Mouse (Mus musculus) myocyte (in vitro differentiated cells): ENCODE results near the gene Tma7. TPM values are rescaled to one million over a fixed set of nuclear protein-coding genes. Genes with fewer than 3 reads are reported as not detected.

Experiments used
- H3K27me3 ChIP-seq: one replicate; pipeline ENCODE4 v1.6.1; 2011; ENCODE audit not compliant: control insufficient read depth, insufficient read depth, insufficient read length
- H3K36me3 ChIP-seq: one replicate; pipeline ENCODE4 v1.6.1; 2011; ENCODE audit not compliant: control insufficient read depth, insufficient read depth
- H3K4me2 ChIP-seq: one replicate; pipeline ENCODE4 v1.6.1; 2011; ENCODE audit warnings: low read depth, control low read depth
- H3K4me3 ChIP-seq: one replicate; pipeline ENCODE4 v1.5.1; 2011; ENCODE audit warnings: mild to moderate bottlenecking, control low read depth, moderate library complexity
- H3K79me2 ChIP-seq: one replicate; pipeline ENCODE4 v1.6.1; 2011; ENCODE audit not compliant: control insufficient read depth, insufficient read depth
- H3ac ChIP-seq: one replicate; pipeline ENCODE4 v1.6.1; 2011; ENCODE audit not compliant: control insufficient read depth, insufficient read length
- CEBPB ChIP-seq: IDR thresholded peaks from 2 replicates; pipeline ENCODE4 v1.6.1; 2011; ENCODE audit warnings: mild to moderate bottlenecking, moderate library complexity; ENCODE audit not compliant: poor library complexity, insufficient read depth, severe bottlenecking
- E2F4 ChIP-seq: IDR thresholded peaks from one replicate; pipeline ENCODE4 v1.6.1; 2011; ENCODE audit warnings: mild to moderate bottlenecking, control low read depth, moderate library complexity; ENCODE audit not compliant: insufficient read depth
- MAX ChIP-seq: IDR thresholded peaks from one replicate; pipeline ENCODE4 v1.6.1; 2011; ENCODE audit warnings: low read depth, mild to moderate bottlenecking, control low read depth
- MYOD1 ChIP-seq, 3 experiments: IDR thresholded peaks; one replicate each; pipeline ENCODE4 v1.6.1; 2011; ENCODE audit warnings: control low read depth in 2 of 3, low read depth in 2 of 3, mild to moderate bottlenecking in 2 of 3, moderate library complexity in 1 of 3; ENCODE audit not compliant: insufficient read length in 2 of 3, control insufficient read depth in 1 of 3
- MYOG ChIP-seq, 3 experiments: IDR thresholded peaks; one replicate each; pipeline ENCODE4 v1.6.1; 2011; ENCODE audit warnings: control low read depth in 2 of 3, low read depth in 2 of 3, mild to moderate bottlenecking in 2 of 3; ENCODE audit not compliant: insufficient read length in 2 of 3, control insufficient read depth in 1 of 3, insufficient read depth in 1 of 3
- POLR2A ChIP-seq: IDR thresholded peaks from one replicate; pipeline ENCODE4 v1.6.1; 2011; ENCODE audit warnings: low read depth, mild to moderate bottlenecking, control low read depth, moderate library complexity; ENCODE audit not compliant: insufficient read length
- POLR2AphosphoS2 ChIP-seq: IDR thresholded peaks from one replicate; pipeline ENCODE4 v1.6.1; 2011; ENCODE audit warnings: low read depth, control low read depth; ENCODE audit not compliant: insufficient read length
- REST ChIP-seq: IDR thresholded peaks from one replicate; pipeline ENCODE4 v1.6.1; 2011; ENCODE audit warnings: mild to moderate bottlenecking, control low read depth, moderate library complexity; ENCODE audit not compliant: insufficient read depth, insufficient read length
- SRF ChIP-seq: IDR thresholded peaks from one replicate; pipeline ENCODE4 v1.6.1; 2011; ENCODE audit warnings: low read depth; ENCODE audit not compliant: control insufficient read depth, insufficient read length
- TCF12 ChIP-seq: IDR thresholded peaks from one replicate; pipeline ENCODE4 v1.6.1; 2011; ENCODE audit warnings: mild to moderate bottlenecking, control low read depth; ENCODE audit not compliant: poor library complexity, insufficient read depth, severe bottlenecking
- TCF3 ChIP-seq: IDR thresholded peaks from one replicate; pipeline ENCODE4 v1.6.1; 2011; ENCODE audit warnings: low read depth, control low read depth; ENCODE audit not compliant: insufficient read length
- USF1 ChIP-seq: IDR thresholded peaks from one replicate; pipeline ENCODE4 v1.6.1; 2011; ENCODE audit warnings: low read depth, mild to moderate bottlenecking, control low read depth, moderate library complexity
- polyA plus RNA-seq: library from polyadenylated mRNA; unstranded; fragments of >200 nt; fragmentation: generic; extraction: Trizol; gene quantifications from one replicate; pipeline ENCODE4 v1.2.1, GENCODE M21; 2012; ENCODE audit warnings: missing spikeins

Gene Tma7
- polyA plus RNA-seq, 1 experiment, result 271 TPM

DNA sequence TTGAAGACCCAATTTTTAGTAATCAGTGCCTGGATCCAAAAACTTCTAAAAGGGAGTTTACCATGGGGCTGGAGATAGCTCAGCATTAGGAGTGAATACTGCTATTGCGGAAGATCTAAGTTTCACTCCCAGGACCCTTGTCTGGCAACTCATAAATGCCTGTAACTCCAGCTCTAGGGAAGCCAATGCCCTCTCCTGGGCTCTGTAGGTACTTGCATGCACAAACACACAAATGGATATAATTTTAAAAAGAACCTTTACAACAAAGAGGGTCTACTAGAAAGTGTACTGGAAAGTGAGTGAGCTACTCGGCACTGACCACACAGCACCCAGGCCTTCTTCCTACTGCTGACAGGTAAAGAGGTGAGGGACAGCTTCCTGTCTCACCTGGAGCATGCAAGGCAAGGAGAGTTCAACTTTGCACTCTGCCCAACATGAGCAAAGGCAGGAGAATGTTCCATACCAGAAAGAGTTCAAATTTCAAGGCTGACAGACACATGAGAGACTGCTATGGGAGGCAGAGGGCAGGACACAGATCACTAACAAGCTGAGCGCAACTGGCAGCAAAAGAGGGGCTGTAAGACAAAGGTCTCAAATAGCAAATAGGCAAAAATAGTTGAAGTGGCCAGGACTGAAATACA lies 14.2 kb downstream of the Tma7 start:
- Histone ChIP-seq H3K79me2 (peaks cover 14% of the 10 kb centered on the region), H3K27me3 (no peaks in the 10 kb centered on the region), H3ac (no peak overlapping the region), H3K36me3 (peaks cover 23% of the 10 kb centered on the region), H3K4me3 (no peak overlapping the region), H3K4me2 (no peak overlapping the region)
- TF ChIP-seq SRF (no peak), CEBPB (no peak)

DNA sequence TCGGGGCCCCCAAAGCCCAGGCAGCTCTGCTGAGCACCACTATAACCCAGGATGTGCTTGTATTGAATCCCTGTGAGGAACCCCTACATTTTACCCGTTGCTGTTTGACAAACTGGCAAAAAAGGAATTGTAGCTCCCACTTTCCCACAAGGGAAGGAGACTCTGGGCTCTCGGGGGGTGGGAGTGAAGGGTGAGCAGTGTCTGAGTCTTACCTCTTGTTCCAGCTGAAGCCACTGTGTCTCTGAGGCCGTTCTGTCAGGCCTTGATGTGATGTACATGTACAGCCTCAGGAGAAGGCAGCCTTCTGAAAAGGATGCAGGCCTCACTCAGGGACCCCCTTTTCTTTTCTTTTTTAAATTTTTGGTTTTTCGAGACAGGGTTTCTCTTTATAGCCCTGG lies 21.5 kb downstream of the Tma7 start:
- no peaks in the 10 kb centered on the region for H3K79me2 ChIP-seq

GRCm38 (mm10) chr9:109060184-109060897 lies 22.0 kb downstream of the Tma7 start:
- Histone ChIP-seq H3K36me3 (peaks cover 8% of the 10 kb centered on the region), H3ac (peak overlapping the region; percentile 20), H3K27me3 (no peaks in the 10 kb centered on the region), H3K4me2 (peak overlapping the region; percentile 82), H3K79me2 (no peaks in the 10 kb centered on the region), H3K4me3 (peak overlapping the region; percentile 14)
- TF ChIP-seq MYOG (IDR thresholded peaks at IDR 0.05; ENCODE audit: control insufficient read depth in 1 of 3, insufficient read depth in 1 of 3, insufficient read length in 2 of 3, low read depth in 2 of 3), result no peak
- TF ChIP-seq TCF3, result no peak
- peak; percentile 91 for TF ChIP-seq POLR2AphosphoS2

More for the DNA sequence above, 21.5 kb downstream of the Tma7 start:
- H3K4me2 ChIP-seq, result no peak overlapping the region
- peaks cover 12% of the 10 kb centered on the region for H3K36me3 ChIP-seq
- no peak overlapping the region for H3K4me3 ChIP-seq
- TF ChIP-seq CEBPB (no peak), E2F4 (no peak), TCF12 (no peak), TCF3 (no peak), MYOG (IDR thresholded peaks at IDR 0.05; ENCODE audit: control insufficient read depth in 1 of 3, insufficient read depth in 1 of 3, insufficient read length in 2 of 3, low read depth in 2 of 3) (no peak), POLR2AphosphoS2 (peak; percentile 35), REST (no peak)
- no peaks in the 10 kb centered on the region for H3K27me3 ChIP-seq
- no peak overlapping the region for H3ac ChIP-seq

DNA sequence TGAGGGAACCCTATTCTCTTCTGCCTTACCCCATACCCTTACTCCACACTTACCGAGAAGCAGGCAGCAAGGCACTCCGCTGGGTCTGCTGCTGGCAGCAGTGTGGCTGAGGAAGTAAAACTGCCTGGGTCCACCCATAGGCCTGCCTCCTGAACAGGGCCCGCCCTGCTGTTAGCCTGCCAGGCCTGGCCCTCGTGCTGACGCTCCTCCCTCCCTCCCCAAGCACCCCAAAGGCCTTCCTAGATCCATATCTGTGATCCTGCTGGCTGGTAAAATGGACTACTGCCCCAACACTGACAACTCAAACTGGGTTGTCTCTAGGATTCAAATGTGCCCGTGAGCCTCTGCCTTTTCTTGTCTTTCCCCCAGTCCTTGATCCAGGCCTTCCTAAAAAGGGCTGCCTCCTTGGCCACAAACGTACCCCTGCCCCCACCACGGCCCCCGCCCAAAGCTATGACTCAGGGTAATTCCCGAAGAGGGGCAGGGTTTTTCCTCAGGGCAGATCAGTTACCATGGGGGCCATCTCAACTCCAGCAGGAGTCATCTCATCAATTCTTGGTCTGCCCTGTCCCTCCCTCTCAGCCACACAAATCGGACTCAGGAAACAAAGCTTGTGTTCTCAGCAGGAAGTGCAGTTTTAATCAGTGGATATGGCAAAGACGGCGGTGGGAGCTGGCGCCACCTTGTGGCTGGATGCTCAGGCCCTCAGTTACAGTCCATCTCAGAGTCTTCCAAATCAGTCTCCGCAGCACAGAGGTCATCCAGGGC lies 23.1 kb downstream of the Tma7 start, which contains the start of gene Trex1:
TSS of gene Trex1 (minus strand) at position 599 of the 768 bp plus-strand sequence.
- peaks cover 8% of the 10 kb centered on the region for H3K36me3 ChIP-seq
- TF ChIP-seq E2F4, result no peak
- no peak for TF ChIP-seq USF1
- peak in 1 of 3 experiments; percentile 15 for TF ChIP-seq MYOD1 (IDR thresholded peaks at IDR 0.05; ENCODE audit: control insufficient read depth in 1 of 3, insufficient read length in 2 of 3, low read depth in 2 of 3)
- no peak for TF ChIP-seq MAX
- TF ChIP-seq TCF3, result no peak
- no peak for TF ChIP-seq REST
- no peak for TF ChIP-seq SRF
- TF ChIP-seq POLR2A, result peak; percentile 93
- TF ChIP-seq POLR2AphosphoS2, result peak; percentile 92
- H3K27me3 ChIP-seq, result no peaks in the 10 kb centered on the region
- H3K4me3 ChIP-seq, result peak within 1 kb of the TSS; percentile 14
- peak within 1 kb of the TSS; percentile 20 for H3ac ChIP-seq
- peak within 1 kb of the TSS; percentile 82 for H3K4me2 ChIP-seq
- H3K79me2 ChIP-seq, result no peaks in the 10 kb centered on the region

DNA sequence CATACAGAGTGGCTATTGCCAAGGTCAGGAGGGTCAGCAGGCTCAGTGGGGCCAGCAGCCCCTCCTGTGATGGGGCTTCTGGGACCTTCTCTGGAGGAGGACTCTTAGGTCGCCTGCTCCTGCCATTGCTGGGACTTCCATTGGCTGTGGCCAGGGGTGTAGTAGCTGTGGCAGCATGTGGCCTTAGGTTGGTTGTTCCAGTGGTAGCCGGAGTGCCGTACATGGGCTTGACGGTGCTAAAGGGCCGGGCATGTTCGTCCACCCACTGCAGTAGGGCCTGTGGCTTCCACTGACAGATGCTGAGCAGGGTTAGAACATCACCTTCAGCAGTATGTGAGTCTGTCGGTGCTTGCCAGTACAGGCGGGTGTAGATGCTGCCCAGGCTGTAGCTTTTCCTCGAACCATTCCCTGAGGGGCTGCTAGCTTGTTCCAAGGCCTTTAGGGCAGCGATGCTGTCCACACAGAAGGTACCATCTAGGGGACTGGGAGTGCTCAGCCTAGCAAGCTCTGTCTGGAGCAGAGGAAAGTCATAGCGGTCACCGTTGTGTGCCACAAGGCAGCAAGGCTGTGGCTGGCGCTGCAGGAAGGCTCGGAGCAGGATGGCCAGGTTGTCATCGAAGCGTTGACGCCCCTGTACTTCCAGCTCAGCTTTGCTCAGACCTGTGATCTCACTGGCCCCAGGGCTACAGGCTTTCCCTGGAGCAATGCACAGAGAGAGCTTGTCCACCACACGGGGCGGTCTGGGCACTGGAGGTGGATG lies 24.2 kb downstream of the Tma7 start:
- Histone ChIP-seq H3K4me3 (peak overlapping the region; percentile 14), H3K79me2 (no peaks in the 10 kb centered on the region), H3K27me3 (no peaks in the 10 kb centered on the region), H3K4me2 (peak overlapping the region; percentile 82), H3K36me3 (peaks cover 6% of the 10 kb centered on the region), H3ac (peak overlapping the region; percentile 20)
- TF ChIP-seq MYOG (IDR thresholded peaks at IDR 0.05; ENCODE audit: control insufficient read depth in 1 of 3, insufficient read depth in 1 of 3, insufficient read length in 2 of 3, low read depth in 2 of 3) (no peak), E2F4 (no peak), MAX (no peak), CEBPB (no peak), MYOD1 (IDR thresholded peaks at IDR 0.05; ENCODE audit: control insufficient read depth in 1 of 3, insufficient read length in 2 of 3, low read depth in 2 of 3) (no peak), TCF12 (no peak), TCF3 (no peak)
